In the genomic region with DNA sequence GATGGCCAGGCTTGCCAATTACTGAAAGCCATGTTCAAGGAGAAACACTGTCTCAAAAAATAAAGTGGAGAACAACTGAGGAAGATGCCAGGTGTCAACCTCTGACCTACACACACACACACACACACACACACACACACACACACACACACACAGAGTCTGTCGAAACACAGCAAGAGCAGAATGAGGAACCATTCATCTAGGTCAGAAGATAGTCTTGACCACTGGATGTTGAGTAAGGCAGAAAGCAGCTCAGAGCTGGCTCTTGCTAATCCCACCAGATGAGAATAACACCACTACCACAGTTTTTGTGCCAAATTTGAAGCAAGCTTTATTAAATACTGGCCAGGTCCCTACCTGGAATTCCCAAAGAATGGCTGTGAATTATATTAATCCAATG, we compare ENCODE assay signal across 19 mouse cellular contexts.
"Had no signal": no experiment of that assay in that cellular context is flagged by ENCODE, and none has a peak within 500 bp of the region (broad histone marks: within the 10 kb centered on the region; RNA-seq: fewer than 3 reads in every experiment).

No protein-coding gene starts in this region.

- H3K4me2 ChIP-seq: intestine, embryonic 15.5 days; kidney, embryonic 15.5 days; limb, embryonic 13.5 days; liver, embryonic 13.5 days; lung, embryonic 14.5 days; midbrain, embryonic 12.5 days had no signal

- ATAC-seq: intestine, embryonic 15.5 days; midbrain, embryonic 16.5 days had no signal

- H3K4me3 ChIP-seq: intestine, embryonic 15.5 days; kidney, embryonic 15.5 days; limb, embryonic 10.5 days; limb, embryonic 13.5 days; liver, embryonic 13.5 days; midbrain, embryonic 12.5 days had no signal

- H3K36me3 ChIP-seq: intestine, embryonic 15.5 days; kidney, embryonic 15.5 days; limb, embryonic 10.5 days; limb, embryonic 13.5 days; liver, embryonic 13.5 days; midbrain, embryonic 12.5 days had no signal

- DNase-seq: kidney, adult 11 months; kidney, adult 8-10 months; kidney, postnatal 10 days; kidney, postnatal 36 days; layer of hippocampus, postnatal 36 days; liver, embryonic 13.5 days; lung, embryonic 14.5 days; lung, postnatal 10 days; right cerebral cortex, adult 18-20 months; right cerebral cortex, postnatal 14 days; right cerebral cortex, postnatal 4 days; thymus, postnatal 25 days had no signal

- H3K9ac ChIP-seq: intestine, embryonic 15.5 days; kidney, embryonic 15.5 days; limb, embryonic 13.5 days; liver, embryonic 13.5 days; lung, embryonic 14.5 days; midbrain, embryonic 12.5 days had no signal

- H3K9me3 ChIP-seq: intestine, embryonic 15.5 days; kidney, embryonic 15.5 days; limb, embryonic 10.5 days; limb, embryonic 13.5 days; liver, embryonic 13.5 days; midbrain, embryonic 12.5 days had no signal

- H3K27ac ChIP-seq: intestine, embryonic 15.5 days; kidney, embryonic 15.5 days; limb, embryonic 10.5 days; limb, embryonic 13.5 days; liver, embryonic 13.5 days; midbrain, embryonic 12.5 days; stomach, postnatal 0 days had no signal

- H3K27me3 ChIP-seq: intestine, embryonic 15.5 days; kidney, embryonic 15.5 days; limb, embryonic 13.5 days; liver, embryonic 13.5 days; midbrain, embryonic 12.5 days had no signal

- H3K4me1 ChIP-seq: intestine, embryonic 15.5 days; limb, embryonic 10.5 days; midbrain, embryonic 12.5 days had no signal
